Mouse (Mus musculus) adrenal gland, adult (tissue): ENCODE data around the gene Sparcl1.

Experiments
- DNase-seq, 2 experiments: peaks; one replicate each; pipeline ENCODE4 v3.0.0; 2022 to 2023; ENCODE audit warnings: low spot score in 1 of 2; ENCODE audit not compliant: inconsistent age in 2 of 2

Gene Sparcl1

DNA sequence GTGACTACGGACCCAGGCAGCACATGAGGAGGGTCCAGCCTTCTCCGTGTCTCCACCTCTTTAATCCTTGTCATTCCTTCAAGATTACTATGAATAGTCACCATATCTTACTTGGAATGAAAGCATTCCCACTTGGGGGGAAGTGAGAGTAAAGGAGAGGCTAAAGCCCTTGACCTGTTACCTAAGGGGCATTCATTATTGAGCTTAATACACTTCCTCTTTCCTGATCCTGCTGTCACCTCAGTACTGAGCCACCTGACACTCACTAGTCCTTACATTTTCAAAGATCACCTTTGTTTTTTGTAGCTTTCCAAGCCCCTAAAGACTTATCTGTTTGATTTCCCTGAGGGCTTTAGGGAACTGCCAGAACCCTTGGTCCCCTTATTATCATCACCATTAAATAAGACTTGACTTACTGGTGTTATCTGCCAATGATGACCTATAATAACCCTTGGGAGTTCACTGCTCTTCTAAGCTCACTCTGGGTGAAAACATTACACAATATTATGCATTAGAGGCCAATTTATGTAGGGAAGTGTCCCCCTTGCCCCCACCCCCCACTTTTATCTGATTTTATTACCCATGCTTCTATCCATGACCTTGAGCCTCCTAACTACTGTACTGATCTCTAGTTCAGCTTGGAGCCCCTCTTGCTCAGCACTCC, 81.0 kb downstream of the Sparcl1 start:
- no peak for DNase-seq
